Mouse (Mus musculus): ENCODE measurements at regions not wholly inside any gene's neighbourhood (a gene's known extent, or its start where the extent isn't known, plus 50 kb on each side); places are given as distances from the start of the nearest gene placed in this dataset.
"Not testable (repeated sequence)": the region's sequence is repeated elsewhere in the genome, so short reads cannot be mapped to it uniquely, and the experiment has no call there.

DNA sequence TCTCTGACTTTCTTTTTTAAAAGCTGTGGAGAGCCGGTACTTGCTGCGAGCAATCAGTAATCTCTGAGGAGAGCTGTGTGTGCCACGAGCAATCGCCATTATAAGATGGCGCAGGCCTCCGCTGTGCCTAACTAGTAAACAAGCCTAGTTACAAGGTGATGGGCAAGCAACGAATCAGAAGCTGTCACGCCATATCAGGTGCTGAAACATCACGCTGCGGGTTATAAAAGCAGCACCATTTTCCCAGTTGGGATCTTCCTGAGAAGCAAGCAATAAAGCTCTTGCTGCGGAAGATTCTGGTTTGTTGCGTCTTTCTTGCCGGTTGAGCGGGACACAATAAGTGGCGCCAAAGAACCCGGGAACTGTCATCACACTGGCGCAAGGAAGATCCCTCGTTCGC, 894.2 kb downstream of the Kcnt2 start:
- TF ChIP-seq ZNF384 (IDR thresholded peaks at IDR 0.05; ENCODE audit: low read depth, low read length); HCFC1 (IDR thresholded peaks at IDR 0.05; ENCODE audit: borderline replicate concordance, insufficient read depth, low read length); CHD2 (IDR thresholded peaks at IDR 0.05; ENCODE audit: low read depth, low read length): not testable (repeated sequence)
